Mouse (Mus musculus): ENCODE measurements at regions not wholly inside any gene's neighbourhood (a gene's known extent, or its start where the extent isn't known, plus 50 kb on each side); places are given as distances from the start of the nearest gene placed in this dataset.

DNA sequence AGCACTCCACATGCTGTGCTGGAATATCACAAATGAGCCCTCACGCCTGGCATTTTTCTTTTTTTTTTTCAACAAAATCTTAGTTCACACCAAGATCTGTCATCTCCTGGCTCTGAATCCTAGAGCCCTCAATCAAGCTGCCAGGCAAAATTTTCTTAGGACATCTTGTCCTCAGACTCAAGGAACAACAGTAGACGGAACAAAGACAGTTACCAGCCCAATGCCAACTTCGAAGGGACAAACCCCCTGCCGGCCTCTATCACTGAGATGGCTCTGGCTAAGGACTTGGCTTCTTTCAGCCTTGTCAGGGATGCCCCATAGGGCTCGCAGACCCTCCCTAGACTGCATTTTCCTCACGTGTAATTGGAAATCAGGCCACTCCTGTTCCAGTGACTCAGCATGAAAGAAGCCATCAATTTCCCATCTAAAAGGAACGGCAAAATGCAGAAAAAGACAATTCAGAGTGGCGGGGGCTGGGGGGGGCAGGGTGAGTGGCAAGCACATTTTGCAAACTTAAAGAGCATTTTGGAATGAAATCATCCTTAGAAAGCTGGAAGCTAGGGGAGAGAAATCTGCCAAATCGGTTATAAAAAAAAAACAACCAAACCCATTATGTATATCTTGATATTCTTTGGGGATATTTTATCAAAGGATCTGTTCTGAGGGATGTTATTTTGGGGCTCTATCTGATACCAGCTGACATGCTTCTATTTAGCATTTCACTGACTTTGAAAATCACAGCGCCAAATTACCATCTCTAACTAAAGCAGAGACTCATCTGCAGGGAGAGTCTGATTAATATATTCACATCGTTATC, 116.1 kb upstream of the Sulf2 start:
- no peak for DNase-seq (ENCODE audit: low spot score)

DNA sequence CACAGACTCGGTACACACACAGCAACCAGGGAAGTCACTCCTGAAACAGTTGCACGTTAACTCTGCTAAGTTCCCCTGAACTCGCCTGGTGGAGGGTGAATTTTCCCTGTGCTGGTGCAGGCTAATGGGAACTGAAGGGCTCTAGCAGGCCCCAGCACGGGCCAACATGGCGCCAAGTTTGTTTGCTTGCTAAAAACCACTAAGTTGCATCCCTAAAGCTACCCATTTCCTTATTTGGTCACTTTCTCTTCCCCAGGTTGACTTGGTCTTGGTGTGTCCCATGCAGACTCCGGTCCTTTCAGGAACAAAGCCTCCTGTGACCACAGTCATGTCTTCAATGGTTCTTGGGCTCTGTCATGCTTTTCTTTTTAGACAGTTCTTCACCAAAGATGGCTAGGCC, 114.5 kb upstream of the Sulf2 start:
- no peak for DNase-seq (ENCODE audit: low spot score)

DNA sequence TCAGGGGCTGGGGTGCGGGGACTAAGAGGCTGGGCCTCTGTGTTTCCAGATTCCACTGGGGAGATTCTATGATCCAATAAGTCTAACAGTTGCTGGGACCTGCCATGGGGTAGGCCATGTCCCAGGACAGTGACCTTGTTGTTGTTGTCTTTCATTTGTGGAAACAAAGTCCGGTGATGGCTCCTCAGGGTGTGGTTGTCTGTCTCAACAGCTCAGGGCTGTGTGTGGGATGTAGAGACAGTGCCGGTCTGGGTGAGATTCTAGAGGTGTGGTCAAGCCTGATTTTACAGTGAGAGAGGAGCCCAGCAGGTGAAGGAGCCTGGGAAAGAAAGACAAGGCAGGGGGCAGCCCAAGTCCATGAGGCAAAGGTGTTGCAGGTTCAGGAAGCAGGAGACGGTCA, 111.5 kb upstream of the Sulf2 start:
- no peak for DNase-seq (ENCODE audit: low spot score)

DNA sequence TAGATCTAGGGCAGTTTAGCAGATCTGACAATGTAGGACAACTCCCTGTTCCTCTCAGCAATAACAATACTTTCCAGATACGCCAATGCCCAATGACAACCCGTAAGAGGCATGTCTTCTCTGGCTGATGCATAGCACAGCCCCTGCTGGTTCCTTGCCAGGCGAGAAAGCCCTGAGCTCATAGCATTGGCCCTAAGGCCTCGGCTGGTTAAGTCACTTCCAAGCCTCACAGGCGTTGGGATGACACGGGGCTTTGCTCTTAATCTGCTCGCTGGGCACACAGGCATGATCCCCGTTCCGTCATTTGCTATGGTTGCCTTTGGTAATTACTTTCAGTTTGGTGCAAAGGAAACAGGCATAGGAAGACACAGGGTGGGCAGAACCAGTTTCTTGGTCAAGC, 111.0 kb upstream of the Sulf2 start:
- DNase-seq (ENCODE audit: low spot score): no peak

DNA sequence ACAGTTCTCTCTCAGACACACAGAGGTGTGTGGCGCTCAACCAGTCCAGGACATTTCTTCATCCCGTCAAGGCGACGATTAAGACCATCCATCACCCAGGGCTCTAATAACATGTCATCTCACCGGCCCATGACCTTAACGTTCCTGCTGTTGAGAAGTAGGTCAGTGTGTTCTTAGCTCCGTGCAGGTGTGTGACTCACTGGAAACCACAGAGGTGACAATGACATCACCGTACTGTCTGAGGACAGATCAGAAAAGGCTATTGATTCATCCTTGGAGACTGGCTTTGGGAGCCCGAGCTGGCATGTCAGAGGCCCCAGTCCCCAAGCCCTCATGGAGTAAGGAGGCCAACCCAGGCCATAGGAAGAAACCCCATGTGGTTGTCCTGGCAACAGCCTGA, 109.3 kb upstream of the Sulf2 start:
- no peak for DNase-seq (ENCODE audit: low spot score)

DNA sequence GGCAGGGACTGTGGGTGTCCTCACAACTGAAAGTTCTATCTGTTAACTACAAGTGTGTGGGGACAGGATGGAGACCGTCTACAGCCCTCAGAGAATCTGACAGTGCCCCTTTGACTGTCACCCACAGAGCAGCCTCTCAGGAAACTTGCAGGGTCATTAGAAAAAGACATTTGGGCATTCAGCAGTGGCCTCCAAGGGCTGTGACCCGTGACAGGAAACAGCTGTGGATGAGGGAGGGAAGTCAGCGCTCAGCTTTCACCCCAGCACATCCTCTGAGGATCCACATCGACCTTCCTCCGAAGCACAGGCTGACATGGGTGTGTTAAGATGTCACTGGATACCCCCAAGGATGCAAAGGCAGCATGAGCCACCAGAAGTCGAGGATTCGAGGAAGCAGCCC, 106.3 kb upstream of the Sulf2 start:
- no peak for DNase-seq (ENCODE audit: low spot score)

DNA sequence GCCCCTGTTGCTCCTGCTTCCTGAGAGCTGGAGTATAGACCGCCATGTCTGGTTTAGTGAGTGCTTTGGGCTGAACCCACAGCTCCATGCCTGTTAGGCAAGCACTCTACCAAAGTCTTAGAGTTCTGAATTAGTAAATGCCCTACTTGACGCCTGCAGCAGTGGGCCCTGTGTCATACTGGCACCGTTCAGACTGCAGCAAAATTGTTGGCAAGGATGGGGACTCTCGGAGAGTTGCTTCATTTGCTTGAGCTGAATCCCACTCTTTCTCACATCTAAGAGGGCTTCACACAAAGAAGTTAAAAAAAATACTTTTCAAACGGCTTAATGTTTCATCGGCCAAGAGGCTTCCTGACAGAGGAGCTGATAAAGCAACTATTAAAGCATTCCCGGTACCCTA, 105.6 kb upstream of the Sulf2 start:
- DNase-seq (ENCODE audit: low spot score): no peak

DNA sequence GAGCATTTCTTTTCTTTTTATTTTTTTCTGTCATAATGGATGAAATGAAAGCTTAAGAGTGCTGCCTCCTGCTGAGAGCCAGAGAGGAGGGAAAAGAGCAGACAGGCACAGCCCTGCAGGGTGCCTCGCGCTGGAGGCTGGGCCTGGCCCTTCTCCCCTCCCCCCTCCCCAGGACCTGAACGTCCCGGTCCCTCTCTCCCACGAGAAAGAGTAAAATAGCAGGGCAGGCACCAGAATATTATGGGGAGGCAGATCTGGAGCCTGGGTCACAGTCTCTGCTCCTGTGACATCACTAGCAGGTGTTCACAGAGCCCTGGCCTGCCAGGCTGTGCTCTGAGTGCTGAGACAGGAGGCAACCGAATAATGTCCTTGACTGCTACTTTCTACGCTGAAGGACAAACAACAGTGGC, 103.3 kb upstream of the Sulf2 start:
- no peak for DNase-seq (ENCODE audit: low spot score)

DNA sequence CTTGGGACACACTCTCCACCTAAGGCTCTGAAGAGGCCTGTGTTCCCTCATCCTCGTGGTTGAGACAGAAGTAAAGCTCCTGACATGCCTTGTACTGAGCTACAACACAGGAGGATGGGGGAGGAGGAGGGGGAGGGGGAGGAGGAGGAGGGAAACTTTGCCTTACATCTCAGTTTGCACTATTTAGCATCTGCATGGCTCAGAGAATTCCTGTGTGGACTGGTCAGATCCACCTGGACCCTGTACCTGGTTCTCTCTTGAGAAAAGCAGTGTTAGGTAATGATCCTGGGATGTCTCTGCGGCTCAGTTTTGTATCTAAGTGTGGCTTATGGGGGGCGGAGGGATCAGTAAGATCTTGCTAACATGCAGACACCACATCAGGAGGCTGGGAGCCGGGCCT, 102.2 kb upstream of the Sulf2 start:
- no peak for DNase-seq (ENCODE audit: low spot score)

DNA sequence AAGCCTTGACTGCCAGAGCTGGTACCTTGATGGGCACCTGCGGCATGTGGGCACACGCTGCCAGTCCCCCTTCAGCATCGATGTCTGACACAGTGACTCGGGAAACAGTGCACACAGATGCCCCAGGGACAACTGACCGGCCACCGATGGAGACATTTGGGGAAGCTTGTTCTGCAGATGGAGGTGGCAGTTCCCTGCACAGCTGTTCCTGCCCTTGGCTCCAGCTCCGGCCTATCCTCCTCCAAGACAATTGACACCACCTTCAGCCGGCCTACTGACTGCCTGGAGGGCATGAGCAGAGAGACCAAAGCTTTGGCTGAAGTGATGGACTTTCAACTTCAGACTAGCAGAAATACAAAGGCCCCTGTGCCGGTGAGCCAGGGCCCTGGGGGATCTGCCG, 100.7 kb upstream of the Sulf2 start:
- no peak for DNase-seq (ENCODE audit: low spot score)

DNA sequence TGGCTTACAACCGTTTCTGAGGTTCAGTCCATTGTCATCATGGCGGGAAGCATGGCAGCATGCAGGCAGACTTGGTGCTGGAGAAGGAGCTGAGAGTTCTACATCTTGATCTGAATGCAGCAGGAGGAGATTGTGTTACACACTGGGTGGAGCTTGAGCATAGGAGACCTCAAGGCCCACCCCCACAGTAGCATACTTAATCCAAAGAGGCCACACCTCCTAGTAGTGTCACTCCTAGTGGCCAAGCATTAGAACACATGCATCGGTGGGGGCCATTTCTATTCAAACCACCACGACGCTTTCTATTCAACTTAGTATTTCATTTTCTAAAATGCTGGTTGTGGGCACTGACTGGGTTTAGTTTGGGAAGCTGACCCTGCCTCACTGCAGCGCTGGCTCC, 99.1 kb upstream of the Sulf2 start:
- no peak for DNase-seq (ENCODE audit: low spot score)

DNA sequence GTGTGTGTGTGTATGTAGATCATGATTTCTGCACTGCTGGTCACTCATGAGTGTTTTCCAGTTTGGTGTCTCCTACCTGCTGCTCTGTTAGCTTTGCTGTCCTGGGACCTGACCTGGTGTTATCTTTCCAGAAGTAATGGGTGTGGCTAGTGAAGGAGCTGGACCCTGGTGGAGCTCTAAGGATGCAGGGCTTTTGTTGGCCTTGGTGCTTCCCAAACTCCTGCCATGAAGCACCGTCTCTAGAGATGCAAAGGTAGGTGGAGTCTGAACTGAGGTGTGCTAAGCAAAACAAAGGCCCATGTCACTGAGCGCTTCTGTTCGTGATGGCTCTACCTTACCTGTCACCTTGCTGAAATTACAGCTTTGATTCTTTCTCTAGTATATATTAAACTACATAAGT, 96.6 kb upstream of the Sulf2 start:
- DNase-seq (ENCODE audit: low spot score): no peak

DNA sequence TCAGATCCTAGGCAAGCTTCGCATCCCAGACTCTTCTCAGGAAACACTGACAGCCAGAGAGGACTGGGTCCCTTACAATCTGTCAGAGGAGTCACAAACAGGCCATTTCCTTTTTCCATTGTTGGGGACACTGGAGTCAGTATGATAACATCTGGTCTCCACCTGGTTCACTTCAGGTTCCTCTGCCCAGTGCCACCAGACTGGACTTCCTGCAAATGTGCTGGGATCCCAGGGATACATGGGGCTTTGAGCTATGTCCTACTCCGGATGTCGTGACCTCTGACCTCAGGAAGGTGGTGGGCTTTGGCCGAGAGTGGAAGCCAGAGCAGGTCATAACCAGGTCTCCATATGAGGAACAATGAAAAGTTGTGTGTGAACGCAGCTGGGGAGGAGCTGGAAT, 96.0 kb upstream of the Sulf2 start:
- DNase-seq (ENCODE audit: low spot score): no peak

DNA sequence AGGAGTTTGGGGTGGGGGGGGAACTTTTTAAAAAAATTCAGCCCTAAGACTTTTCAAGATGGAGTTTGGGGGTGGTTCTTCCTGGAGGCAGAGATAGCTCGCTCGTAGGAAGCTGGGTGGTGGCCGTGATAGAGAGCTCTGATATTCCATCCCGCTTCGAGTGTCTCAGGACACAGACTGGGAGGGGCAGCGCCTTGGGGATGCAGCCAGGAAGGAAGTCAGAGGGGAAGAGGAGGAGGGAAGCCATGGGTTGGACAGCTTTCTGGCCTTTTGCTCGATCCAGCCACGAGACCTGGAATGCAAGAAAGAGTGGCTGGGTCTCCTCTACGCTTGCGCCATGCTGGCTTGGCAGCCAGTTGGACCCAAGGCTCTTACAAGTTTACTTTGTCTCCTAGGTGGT, 95.1 kb upstream of the Sulf2 start:
- no peak for DNase-seq (ENCODE audit: low spot score)

DNA sequence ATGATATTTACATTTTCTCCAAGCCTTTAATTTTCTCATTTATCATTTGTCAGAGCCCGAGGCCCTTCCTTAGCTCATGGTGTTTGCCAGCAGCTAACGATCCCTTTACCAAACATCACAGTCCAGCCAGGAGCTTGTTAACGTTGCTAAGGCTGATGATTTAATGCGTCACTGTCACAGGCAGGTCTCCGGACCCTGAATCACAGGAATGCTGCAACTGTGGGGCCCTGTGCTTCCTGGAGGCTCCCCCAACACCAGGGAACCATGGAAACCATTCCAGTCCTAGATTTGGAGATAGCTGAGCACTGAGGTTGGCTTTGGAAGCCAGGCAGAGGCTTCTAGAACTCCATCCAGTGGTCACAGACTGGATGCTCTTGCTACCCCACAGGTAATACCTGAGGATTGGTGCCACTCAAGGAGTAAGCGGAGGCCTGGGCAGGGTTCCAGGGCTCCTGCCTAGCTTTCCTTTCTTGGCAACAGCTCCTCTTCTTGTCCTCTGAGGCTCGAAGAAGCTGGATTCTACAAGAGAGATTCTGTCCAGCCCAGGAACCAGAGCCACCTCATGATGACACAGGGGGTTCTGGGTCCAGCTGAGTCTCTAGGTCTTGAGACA, 94.0 kb upstream of the Sulf2 start:
- DNase-seq (ENCODE audit: low spot score): no peak

DNA sequence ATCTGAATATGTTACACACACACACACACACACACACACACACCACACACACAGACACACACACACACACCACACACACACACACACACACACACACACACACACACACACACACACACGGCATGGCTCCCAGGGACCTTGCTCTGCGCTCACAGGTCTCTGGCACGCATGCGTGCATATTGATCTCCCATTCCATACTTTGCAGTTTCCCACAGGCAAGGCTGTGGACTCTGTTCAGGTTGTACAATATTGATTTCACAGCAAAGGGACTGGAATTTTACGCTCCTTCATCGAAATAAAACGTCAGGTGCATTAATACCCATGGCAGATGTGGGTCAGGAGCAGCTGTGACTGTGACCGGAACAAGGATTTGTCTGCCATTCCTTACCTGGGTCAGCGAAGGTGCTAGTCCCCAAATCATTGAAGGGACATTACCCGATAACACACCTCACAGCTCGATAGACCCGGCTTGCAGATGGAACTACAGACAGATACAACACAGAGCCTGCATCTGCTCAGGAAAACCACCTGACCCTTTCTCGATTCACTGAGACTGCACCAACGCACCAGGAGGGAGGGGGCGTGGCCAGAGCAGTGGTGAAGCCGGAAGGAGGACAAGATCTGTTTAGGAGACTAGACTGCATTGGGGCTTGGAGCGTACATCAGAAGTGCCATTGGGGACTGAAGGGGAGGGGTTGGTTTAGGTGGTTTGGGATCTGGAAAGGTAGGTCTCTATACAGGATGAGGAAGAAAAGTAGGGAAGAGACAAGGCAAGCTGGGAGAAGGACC, 91.1 kb upstream of the Sulf2 start:
- no peak for DNase-seq (ENCODE audit: low spot score)

DNA sequence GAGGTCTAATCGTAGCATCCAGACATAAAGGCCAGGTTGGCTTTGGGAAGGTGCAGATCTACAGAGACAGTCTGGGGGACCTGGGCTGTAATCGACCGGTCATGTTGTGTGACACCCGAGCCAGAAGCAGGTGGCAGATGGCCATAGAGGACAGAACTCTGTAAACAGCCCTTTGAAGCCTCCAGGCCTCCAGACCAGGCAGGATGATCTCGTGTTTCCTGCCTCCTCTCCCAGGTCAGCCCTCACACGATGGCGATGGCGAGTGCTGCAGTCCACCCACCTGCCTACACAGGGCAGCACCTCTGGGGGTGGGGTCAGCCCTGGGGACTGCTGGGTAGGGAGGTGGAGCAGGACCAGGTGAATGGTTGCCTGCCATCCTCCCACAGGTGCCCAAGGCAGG, 89.8 kb upstream of the Sulf2 start:
- no peak for DNase-seq (ENCODE audit: low spot score)

DNA sequence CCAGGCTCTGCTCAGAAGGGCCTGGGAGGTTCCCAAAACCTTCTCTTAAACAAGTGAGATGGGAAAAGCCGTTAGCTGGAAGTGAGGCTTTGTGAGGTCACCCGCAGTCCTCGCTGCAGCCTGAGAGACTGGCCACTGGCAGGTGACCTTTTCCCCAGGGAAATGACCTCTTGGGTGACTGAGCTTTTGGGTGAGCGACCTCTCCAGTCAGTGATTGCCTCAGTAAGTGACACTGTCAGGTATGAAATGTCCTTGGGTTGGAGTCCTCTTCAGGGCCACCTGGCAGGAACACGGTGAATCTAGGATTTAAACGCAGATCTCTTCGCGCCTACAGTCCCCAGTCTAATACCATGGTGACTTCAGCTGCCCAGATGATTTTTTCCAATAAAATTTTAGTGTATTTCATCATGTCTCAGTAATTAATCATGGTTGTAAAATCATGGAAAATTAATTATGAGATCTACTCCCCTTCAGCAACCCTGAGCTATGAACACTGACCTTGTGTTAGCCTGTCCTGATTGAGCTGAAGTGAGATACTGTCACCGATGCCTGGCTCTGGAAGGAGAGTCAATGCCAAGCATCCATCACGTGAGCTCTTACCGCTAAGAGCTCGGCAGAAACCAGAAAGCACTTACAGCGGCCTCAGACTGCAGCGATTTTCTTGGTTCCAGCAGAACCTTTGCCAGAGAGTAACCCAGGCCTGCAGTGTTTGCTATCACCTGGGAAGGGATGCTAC, 87.5 kb upstream of the Sulf2 start:
- no peak for DNase-seq (ENCODE audit: low spot score)

DNA sequence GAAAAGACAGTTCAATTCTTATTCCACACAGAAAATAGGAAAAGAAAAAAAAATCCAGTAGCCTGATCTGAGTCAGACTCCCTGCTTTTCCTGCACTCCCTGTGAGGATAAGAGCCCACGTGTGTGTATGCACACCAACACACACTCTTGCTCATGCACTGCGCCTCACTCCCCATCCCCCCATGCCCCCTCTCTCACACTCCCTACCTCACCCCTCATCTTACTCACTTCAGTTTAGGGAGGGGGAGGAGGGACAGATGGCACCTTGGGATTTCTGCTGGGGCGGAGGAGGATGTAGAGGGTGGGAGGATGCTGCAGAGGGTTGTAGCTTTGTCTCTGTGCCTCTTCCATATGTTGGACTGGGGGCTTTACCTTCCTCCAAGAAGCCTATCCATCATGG, 85.8 kb upstream of the Sulf2 start:
- no peak for DNase-seq (ENCODE audit: low spot score)

DNA sequence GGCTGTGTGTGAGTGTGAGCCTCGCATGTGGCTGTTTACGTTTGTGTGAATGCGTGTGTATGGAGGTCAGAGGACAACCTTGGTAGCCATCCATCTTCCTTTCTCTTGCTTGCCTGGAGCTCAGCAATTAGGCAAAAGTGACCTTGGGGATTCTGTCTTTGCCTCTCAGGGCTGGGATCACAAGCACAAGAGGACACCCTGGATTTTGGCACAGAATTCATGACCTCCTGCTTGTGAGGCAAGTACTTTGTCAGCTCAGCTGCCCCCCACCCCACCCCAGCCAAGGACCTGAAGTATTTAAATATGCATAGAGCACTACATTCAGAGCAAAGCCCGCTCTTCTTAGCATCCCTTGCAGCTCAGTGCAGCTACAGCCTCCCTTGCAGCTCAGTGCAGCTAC, 84.6 kb upstream of the Sulf2 start:
- DNase-seq (ENCODE audit: low spot score): no peak

DNA sequence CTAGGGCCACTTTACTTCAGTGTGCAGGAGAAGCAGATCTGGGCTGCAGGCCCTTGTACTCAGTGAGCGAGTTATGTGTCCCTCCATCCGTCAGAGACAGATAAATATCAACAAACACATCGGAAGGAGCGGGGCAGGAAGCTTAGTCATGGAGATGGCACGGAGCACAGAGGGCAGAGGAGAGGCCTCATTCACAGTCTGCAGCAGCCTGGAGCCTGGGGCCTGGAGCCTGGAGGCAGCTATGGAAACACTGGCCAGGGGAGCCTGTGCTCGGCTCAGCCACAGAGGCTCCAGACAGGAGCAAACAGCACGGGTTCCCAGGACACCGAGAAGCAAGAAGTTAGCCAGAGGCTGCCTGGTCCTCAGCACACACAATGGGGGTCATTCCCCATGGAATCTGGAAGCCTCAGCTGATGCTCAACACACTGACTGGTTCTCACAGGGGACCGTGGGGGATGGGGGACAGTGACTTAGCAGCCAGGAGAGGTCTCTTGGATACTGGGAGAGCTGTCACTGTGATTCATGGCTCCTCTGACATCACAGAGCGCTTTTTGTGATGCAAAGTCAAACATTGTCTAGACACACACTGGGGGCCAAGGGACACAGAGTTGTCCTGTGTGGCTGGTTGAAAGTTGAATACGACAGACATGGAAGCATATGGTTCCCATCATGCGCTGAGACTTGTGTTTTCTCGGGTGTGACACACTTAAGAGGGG, 82.2 kb upstream of the Sulf2 start:
- DNase-seq (ENCODE audit: low spot score): no peak

DNA sequence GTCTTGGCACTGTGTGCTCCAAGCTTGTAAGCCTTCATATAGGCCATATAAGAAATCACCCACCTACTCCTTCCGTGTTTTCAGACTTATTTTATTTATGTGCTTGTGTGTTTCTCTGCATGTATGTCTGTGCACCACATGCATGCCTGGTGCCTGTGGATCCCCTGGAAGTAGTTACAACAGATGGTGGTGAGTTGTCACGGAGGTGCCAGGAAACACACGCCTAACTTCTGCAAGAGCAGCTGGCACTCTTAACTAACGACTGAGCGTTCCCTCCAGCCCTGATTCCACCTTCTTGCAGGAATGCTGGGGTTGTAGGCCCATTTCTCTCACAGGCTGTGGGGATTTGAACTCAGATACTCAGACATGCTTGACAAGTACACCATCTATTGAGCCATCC, 80.6 kb upstream of the Sulf2 start:
- DNase-seq (ENCODE audit: low spot score): no peak
